Mouse (Mus musculus) myocyte (in vitro differentiated cells): Measurements from ENCODE around the gene Tcf7l1.

ENCODE experiments used
- E2F4 ChIP-seq: IDR thresholded peaks from one replicate; pipeline ENCODE4 v1.6.1; 2011; ENCODE audit warnings: mild to moderate bottlenecking, control low read depth, moderate library complexity; ENCODE audit not compliant: insufficient read depth
- POLR2A ChIP-seq: IDR thresholded peaks from one replicate; pipeline ENCODE4 v1.6.1; 2011; ENCODE audit warnings: low read depth, mild to moderate bottlenecking, control low read depth, moderate library complexity; ENCODE audit not compliant: insufficient read length

GRCm38 (mm10) chr6:72774275-72774674 is 14.8 kb downstream of the Tcf7l1 start:
- TF ChIP-seq E2F4 (no peak), POLR2A (no peak)
